Mouse (Mus musculus): ENCODE measurements around the gene Scube1.

DNA sequence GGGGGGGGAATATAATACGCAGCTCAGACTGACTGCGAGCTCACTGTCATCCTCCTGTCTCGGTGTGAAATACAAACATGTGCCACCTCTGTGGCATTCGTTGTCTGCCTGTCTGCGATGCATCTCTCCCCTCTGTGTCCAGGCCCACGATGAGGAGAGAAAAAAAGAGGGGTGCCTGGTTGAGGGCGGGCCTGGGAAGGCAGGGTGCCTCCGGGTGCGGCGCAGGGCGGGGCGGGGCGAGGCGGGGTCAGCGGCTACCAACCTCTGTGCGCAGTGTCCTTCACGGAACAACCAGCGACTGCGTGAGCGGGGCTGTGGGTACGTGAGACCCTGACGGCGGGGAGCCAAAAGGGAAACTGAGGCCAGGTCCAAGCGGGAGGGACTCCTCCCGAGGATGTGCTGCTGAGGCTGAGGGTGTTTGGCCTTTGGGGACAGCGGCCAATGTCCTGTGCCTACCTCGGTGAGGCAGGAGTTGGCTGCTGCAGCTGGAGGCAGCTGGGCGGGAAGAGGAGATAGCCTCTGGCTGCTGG is 161.4 kb downstream of the Scube1 start, which contains the start of the genes Tspo and Mcat:
- no peak for TF ChIP-seq POLR2A (IDR thresholded peaks at IDR 0.05; ENCODE audit: borderline replicate concordance, extremely low read depth, insufficient read depth, insufficient read length, poor library complexity, severe bottlenecking)
- no peak for TF ChIP-seq CTCF (IDR thresholded peaks at IDR 0.05; ENCODE audit: borderline replicate concordance, extremely low read depth, insufficient read depth, insufficient read length)

All from brain, embryonic 14.5 days (tissue).